Mouse (Mus musculus) telencephalon, adult 2 months (tissue): ENCODE results near the gene Zbtb20.
A peak's percentile ranks its signal among the peaks of the same experiment; 100 is the strongest.

Experiments used
- DNase-seq: peaks from one replicate; pipeline ENCODE4 v3.0.0-alpha.2; 2011; ENCODE audit warnings: low read depth, low spot score

Zbtb20 gene

DNA sequence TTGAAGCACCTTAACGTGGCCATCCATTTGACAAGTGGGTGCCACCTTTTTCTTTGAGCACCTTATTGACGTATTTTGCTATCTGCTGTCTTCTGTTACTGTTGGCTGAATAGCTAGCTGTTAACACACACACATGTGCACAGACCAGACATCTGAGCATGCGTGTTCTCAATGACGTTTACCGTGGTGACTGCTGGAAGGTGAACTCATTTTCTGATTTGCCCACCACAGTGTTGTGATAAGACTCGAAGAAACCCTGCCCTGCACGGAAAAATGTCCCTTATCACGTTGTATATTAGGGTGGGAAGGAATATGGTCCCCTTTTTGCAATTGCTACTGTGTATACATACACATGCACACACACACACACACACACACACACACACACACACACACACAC lies 765.5 kb downstream of the Zbtb20 start:
- DNase-seq = no peak

DNA sequence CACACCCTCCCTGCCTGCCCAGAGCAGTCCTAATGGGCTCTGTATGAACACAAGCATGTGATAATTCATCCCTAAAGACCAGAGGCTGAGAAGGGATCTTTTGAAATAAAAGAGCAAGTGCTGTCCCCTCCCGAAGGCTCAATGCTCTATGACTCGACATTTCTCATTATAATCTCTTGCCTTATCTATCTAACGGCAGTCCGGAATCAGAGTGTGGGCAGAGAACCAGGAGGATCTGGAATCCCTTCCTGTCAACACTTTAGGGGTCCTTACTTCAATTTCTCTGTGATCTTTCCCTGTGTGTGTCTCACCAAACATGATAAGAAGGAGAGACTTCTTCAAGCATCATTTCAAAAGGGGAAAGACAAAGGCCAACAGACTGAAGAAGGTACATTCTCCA lies 770.2 kb downstream of the Zbtb20 start:
- no peak for DNase-seq

DNA sequence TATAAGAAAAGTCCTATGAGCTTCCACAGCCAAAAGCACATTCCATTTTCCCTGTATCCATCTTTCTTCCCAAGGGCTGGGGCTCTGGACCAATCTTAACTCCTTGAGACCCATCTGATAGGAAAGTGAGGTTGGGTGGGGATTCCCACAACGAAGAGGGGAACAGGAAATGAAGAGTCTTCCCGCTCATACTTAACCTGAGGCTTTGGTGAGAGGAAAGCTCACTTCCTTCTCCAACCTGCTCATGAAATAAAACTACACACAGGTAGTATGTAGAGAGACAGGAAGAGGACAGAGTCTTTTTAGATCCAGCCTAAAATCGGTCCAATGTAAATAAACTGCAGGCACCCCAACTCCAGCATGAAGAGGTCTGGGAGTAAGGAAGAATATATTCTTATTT lies 771.3 kb downstream of the Zbtb20 start:
- DNase-seq = no peak

DNA sequence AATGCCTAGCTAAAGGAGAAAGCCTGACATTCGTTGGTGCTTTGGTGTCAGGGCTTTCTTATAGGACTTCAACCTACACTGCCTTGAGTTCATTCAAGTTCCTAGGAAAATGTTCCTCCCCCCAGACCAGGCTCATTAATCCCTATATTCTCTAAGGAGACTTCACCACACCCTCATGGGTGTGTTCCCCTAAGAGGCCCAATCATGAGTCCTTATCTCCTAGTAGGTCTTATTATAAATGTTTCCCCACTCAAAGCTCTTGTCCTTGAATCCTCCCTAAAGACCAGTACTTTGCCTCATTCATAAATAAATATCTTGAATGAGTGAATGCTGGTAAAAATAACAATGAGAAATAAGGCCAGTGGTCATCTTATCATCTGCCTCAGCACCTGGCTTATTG lies 772.0 kb downstream of the Zbtb20 start:
- no peak for DNase-seq

DNA sequence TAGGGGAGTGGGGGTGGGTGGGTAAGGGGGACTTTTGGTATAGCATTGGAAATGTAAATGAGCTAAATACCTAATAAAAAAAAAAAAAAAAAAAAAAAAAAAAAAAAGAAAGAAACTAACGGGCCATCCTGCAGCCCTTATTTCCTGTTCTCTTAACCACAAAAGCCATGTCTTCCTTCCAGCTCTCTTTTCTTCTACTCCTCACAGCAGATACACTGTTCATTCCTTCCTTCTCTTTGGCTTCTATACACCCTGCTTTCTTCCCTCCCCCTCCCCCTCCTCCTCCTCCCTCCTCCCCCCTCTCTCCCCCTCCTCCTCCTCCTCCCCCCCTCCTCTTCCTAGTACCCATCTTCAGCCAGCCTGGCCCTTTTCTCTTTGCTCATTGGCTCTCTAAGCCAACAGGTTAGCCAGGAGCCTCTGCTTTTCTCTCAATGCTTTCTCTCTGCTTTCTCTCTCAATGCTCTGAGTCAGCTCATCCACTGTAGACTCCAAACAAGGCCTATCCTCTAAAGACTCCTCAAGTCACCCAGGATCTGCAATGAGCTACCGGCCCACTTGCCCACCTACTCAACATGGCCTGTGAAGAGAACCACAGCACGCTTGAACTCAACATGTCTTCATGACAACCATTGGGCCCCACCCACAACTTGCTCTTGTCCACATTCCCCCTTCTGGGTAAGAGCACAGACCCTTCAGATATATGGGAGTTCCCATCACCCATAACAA lies 774.8 kb downstream of the Zbtb20 start:
- no peak for DNase-seq

DNA sequence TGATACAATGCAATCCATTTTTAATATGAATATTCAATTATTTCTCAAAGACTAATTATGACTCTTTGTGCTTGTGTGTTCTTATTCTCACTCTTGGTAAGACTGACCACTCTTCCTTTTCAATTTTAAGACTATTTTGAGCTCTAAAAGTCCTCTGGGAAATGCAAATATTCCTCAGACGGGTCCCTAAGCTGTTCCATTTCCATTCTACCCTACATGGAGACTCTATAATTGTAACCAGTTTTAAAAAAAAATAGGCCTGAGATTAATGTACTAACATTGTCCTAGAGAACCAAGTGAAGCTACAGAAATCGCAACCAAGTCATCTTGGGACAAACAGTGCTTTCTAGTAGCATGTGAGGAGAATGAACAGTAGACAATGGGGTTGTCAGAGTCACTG lies 777.6 kb downstream of the Zbtb20 start:
- DNase-seq = no peak

DNA sequence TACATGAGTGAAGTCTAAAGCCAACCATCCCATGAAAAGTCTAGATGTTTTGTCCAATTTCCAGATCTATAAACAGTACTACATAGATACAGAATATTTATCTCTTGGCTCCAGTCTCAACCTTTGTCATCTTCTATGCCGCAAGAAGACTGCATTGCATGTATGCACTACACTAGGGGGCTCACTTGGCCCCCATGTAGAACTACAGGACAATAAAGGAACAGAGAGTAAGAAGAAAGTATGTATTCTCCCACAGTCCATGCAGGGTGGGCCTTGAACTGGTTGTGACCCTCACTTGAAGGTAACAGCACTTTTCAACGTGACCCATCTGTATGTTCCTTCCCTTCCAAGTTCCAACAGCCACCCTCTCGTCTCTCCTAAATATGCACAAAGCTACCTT lies 778.6 kb downstream of the Zbtb20 start:
- no peak for DNase-seq

DNA sequence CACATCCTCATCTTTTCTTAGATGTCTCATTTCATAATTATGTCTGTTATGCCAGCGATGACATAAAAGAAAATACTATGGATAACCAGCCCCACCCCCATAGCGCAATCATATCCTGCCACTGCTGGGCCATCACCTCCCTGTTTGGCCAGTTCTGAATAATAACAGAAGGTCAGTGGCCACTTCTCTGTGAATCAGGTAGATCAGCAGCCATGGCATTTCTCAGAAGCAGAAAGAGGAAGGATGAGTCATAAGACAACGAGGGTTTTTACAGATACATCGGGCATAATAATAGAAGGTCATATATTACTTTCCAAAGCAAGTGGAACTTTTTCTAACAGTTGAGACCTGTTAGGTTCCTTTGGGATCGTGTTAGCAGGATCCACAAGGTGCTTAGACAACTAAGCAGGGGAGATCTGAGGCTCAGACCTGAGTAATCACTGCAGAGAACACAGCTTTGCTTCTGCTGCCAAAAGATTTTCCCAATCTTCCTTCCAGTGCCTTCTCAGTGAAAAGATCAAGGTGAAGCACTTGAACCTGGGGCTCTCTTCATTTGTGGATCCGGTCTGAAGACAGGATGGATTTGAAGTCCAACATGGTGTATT lies 779.6 kb downstream of the Zbtb20 start:
- no peak for DNase-seq

DNA sequence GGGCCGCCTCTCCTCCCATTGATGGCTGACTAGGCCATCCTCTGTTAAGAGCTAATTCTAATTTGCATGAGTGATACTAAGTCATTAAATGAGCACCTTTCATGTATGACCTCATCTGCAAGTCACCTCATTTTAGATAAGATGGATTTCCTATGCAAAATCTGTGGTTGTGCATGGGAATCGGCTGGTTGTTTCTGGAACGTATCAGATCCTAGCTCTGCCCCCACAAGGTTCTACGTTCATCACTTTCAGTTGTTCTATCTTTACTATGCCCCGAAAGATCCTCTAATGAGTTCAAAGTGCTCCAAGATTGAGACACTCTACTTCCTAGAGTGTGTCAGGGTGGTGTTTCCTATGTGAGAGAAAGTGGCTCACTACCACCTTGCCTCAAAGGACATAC lies 785.9 kb downstream of the Zbtb20 start:
- no peak for DNase-seq

DNA sequence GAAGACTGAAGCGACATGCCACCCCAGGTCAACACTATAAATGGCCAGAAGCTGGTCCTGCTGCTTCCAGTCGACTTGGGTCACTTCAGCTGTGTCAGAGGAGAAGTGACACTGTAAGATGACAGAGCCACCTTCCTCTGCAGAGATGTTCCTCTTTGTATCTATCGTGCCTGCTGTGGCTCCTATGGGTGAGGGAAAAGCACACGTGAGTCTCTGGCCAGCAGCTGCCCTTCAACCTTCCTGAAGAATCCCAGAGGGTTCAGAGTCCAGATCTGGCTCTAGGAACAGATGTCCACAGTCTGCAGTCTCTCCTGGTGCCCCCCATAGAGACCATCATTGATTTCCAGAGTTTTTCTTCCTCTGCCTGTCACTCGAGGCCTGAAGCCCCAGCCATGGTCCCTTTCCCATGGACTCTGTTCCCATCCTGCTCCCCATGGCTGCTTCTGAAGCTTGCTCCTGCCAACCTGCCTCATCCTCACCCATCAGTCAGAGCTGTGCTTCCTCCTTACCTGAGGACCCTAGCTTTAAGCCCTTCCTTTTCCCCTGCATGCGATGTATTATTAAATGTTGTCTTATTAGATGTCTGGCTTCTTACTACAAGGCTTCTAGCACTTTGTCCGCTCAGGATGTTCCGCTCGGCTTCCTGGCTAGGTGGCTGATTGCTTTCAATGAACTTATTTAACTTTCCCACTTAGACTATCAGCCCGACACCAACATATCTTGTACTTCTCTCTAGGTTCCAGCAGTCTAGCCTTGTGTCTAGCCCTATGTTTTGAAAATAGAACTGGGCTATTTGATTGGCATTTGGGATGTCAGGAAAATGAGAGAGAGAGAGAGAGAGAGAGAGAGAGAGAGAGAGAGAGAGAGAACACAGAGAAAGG lies 786.7 kb downstream of the Zbtb20 start:
- DNase-seq = no peak

DNA sequence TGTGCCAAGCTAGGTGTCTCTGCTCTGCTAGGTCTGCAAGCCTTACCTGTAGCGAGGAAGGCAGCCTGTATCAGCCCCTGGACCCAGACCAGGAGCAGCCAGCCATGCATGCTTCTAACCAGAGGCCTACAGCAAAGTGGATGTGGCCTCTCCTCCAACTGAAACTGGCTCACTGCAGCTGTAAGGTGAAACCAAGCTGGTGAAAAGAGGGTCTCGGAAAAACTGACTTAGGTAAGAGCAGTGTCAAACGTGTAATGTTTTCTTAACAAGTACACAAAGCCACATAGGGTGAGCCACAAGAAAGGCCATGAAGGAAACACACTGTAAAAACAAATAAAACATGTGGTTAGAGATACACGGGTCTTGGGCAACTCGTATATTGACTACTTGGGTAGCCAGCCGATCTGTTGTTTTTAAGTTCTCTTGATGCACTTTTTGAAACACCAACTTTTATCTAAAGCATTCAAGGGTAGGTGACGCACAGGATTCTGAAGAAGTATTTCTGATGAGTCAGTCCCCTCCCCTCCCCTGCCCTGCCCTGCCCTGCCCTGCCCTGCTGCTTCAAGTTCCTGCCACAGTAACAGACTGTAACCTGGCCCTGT lies 788.4 kb downstream of the Zbtb20 start, which contains the start of gene Tigit:
TSS of gene Tigit (minus strand) at position 169 of the 602 bp plus-strand sequence.
- DNase-seq = no peak

DNA sequence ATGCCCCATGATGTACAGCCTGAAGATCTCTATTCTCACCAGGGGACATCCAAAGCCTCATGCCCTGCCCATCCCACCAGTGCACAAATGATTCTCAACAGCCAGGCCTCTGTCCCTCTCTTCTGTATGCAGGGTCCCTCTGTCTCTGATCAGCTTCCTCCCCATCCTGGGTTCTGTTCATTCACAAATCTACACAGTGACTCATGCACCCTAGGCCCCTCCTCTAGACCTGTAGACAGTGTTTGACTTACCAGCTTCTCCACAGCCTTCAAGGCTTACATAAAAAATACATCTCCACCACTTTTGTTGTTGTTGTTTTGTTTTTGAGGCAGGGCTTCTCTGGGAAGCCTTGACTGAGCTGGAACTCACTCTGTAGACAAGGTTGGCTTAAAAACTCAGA lies 789.2 kb downstream of the Zbtb20 start:
- no peak for DNase-seq

DNA sequence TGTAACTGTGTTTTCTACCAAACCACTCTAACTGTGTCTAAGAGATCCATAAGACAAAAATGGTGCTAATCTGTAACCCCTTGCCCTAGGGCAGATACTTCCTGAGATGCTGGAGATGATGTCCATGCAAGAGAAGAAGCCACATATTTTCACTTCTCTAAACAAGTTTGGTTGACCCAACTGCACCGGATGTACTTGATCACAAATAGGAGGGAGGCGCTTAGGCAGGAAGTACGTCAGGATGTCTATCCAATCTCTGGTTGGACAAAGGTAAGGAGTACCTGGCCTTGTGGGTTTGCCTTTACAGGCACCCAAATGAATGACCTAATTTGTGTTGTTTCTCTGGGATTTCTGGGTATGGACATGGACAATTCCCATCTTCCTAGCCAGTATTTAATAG lies 792.6 kb downstream of the Zbtb20 start:
- DNase-seq = no peak

DNA sequence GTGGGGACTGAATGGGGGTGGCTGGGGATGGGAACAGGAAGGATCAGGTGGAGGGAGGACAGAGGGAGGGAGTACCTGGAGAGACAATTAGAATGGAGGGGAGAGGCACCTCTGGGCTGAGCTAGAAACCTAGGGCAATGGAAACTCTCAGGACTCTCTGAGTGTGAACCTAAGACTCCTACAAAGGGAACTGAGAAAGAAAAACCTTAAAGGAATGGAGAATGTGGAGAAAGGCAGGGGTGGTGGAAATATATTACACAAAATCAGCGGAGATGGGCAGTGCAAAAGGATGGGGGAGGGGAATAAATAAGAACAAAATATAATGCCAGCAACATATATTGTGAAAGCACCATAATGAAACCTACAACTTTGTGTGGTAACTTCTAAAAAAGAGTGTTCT lies 796.3 kb downstream of the Zbtb20 start:
- no peak for DNase-seq

DNA sequence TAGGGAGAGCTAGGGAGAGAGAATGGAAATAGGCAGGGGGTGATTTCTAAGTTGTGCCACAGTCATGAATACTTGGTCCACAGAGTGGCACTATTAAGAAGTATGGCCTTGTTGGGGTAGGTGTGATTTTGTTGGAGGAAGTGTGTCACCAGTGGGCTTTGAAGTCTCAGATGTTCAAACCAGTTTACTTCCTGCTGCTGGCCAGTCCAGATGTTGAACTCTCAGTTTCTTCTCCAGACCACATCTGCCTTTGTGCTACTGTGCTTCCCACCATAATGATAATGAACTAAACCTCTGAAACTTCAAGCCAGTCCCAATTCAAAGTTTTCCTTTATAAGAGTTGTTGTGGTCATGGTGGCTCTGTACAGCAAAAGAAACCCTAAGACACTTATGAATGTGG lies 797.0 kb downstream of the Zbtb20 start:
- DNase-seq = no peak

DNA sequence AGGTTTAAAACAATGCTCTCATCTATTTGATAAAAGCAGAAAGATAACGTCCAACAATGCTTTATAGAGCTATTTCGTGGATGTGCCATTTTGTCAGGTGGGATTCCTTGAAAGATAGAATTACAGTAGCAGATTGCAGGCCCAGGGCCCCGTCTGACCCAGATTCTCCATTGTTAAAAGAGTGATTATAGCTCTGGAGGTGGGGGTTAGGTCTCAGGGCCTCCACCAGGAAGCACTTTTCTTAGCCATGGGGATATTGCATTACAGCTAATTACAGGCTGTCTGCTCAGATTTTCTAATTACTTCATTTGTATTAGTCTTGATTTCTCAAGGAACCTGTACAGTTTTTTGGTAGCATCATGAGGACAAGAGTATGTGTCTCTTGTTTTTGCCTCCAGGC lies 798.7 kb downstream of the Zbtb20 start:
- no peak for DNase-seq

DNA sequence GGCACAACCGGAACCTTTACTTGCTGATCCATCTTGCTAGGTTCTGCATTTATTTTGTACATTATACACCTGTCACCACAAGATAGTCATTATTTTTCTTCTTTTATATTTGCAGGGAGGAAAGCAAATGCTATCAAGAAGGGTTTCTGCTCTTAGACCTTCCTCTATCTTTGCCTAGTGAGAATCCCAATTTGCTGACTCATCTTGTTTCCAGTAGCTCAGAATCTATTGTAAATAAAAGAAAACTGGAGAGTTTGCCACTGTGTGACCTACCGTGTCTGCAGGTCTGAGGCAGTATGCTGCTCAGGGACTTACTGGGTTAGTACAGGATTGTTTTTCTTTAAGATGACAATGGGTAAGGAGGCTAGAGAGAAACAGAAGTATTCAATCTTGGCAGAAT lies 812.3 kb downstream of the Zbtb20 start:
- DNase-seq = no peak

DNA sequence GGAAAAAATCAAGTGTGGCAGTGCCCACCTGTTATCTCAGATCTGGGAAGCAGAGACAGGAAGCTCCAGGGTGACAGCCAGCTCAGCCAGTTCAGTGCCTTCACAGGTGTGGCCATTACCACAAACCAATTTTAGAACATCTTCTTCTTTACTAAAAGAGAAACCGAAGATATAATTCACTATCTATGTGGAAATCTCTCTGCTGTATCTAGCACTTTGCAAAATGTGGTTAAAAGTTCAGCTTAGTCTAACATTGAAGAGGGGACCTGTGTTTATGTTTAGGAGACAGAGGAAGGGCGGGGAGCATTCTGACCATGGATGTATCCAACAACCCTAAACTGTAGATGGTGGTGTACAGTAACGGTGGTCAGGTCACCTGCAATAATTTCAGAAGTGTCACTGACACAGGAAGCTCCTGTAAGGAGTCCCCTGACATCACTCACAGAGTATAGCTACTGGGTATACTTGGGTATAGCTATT lies 814.6 kb downstream of the Zbtb20 start:
- no peak for DNase-seq

DNA sequence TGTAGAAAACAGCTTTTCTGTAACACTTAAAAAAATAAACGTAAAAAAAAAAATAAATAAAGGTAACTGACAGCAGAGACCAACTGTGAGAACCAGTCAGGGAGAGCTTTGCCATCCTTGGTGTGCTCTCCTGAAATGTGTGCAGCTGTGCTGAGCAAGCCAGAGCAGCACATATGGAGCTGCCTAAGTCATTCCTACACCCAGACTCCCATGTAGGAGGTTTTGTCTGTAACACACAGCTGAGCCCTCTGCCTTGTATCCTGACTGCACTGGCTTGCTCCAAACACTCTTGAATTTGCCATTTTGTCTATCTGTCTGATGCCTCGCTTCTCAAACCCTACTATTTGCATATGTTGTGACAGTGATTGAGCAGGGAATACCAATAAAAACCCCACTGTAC lies 815.2 kb downstream of the Zbtb20 start:
- DNase-seq = peak; percentile 24

DNA sequence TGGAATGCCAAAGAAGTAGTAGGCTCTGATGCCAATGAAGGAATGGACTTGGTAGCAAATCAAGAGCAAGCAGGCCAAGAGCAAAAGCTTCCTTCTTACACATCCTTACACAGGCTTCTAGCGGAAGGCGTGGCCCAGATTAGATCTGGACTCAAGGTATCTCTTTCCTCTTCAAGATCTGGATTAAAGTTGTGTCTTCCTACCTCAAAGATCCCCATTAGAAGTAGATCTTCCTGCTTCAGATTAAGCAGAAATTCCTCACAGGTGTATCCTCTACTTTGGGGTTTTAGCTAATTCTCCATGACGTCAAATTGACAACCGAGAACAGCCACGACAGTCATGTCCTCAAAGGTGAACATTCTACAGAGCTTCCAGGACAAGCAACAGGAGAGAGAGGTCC lies 816.1 kb downstream of the Zbtb20 start:
- DNase-seq = no peak
